Mouse (Mus musculus) stomach, embryonic 16.5 days (tissue): ENCODE results near the gene Sash1. TPM values are rescaled to one million over a fixed set of nuclear protein-coding genes. Genes with fewer than 3 reads are reported as not detected.
A peak's percentile ranks its signal among the peaks of the same experiment; 100 is the strongest.

Experiments used
- ATAC-seq: fragments of 200-750 bp; cut with Nextera tagmentation; 2 replicates; pipeline ENCODE4 v1.8.0; 2017; ENCODE audit warnings: moderate number of reproducible peaks, moderate TSS enrichment; ENCODE audit not compliant: insufficient read depth, low FRiP score
- H3K27ac ChIP-seq: fragments of 300-500 bp; sonication (generic); 2 replicates; pipeline ENCODE4 v1.5.1; 2014; ENCODE audit warnings: low read length
- H3K27me3 ChIP-seq: fragments of 300-500 bp; sonication (generic); 2 replicates; pipeline ENCODE4 v1.6.1; 2014; ENCODE audit warnings: low read length, control low read depth, mixed read lengths; ENCODE audit not compliant: control insufficient read depth, insufficient read depth
- H3K36me3 ChIP-seq: fragments of 300-500 bp; sonication (generic); 2 replicates; pipeline ENCODE4 v1.6.1; 2014; ENCODE audit warnings: low read length; ENCODE audit not compliant: control insufficient read depth, insufficient read depth
- H3K4me1 ChIP-seq: fragments of 300-500 bp; sonication (generic); 2 replicates; pipeline ENCODE4 v1.6.1; 2014; ENCODE audit warnings: low read length, control low read depth, mixed read lengths; ENCODE audit not compliant: control insufficient read depth, insufficient read depth
- H3K4me2 ChIP-seq: fragments of 300-500 bp; sonication (generic); 2 replicates; pipeline ENCODE4 v1.6.1; 2014; ENCODE audit warnings: low read depth, low read length, mixed read lengths
- H3K4me3 ChIP-seq: fragments of 300-500 bp; sonication (generic); replicated peaks from 2 replicates; pipeline ENCODE4 v1.5.1; 2014; ENCODE audit warnings: mild to moderate bottlenecking, low read length
- H3K9ac ChIP-seq: fragments of 300-500 bp; sonication (generic); 2 replicates; pipeline ENCODE4 v1.6.1; 2014; ENCODE audit warnings: low read length
- H3K9me3 ChIP-seq: fragments of 300-500 bp; sonication (generic); replicated peaks from 2 replicates; pipeline ENCODE4 v1.6.1; 2016; ENCODE audit warnings: low read length, control low read depth; ENCODE audit not compliant: control insufficient read depth
- WGBS: fragments of 180-500 bp; shearing (Covaris S2); extraction: QIAGEN DNeasy Blood & Tissue Kit; methylation state at CpG from one replicate; pipeline ENCODE4 v1.1.7; 2014; 5-methylcytosine and 5-hydroxymethylcytosine counted together
- polyA plus RNA-seq: library from polyadenylated mRNA; unstranded; fragments of >200 nt; fragmentation: Nextera tagmentation; extraction: Ambion mirVana; gene quantifications from 2 replicates; pipeline ENCODE4 v1.2.1, GENCODE M21; 2015

Sash1 gene
- polyA plus RNA-seq, 1 experiment from 2014 or later = 2.9 TPM

DNA sequence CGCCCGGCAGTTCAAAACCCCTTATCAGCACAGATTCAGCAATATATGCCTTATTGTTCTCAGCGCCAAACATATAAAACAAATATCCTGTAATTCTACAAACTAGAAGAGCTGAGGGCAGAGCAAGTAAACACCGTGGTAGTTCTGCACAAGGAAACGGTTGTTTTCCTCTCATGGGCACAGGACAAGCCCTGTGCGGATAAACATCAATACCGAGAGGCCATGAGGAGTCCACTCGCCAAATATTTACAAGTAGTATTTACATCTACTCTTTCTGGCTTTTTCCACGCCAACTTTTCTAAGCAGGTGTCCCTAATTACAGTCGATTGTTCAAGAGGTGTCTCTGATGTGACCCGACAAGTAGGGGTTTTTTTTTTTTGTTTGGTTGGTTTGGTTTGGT, 669 bp downstream of the Sash1 start:
- Histone ChIP-seq H3K4me1 (peaks cover 15% of the 10 kb centered on the region), H3K9ac (peak overlapping the region; percentile 90), H3K4me3 (peak overlapping the region; percentile 85), H3K4me2 (peak overlapping the region; percentile 77), H3K9me3 (no peaks in the 10 kb centered on the region), H3K27ac (peak overlapping the region; percentile 93), H3K36me3 (no peaks in the 10 kb centered on the region), H3K27me3 (no peaks in the 10 kb centered on the region)
- WGBS = 3% methylated on average over 11 of the region's 11 CpGs
- no peak for ATAC-seq

- WGBS = 42% methylated on average over 5 of the region's 5 CpGs
- no peak for ATAC-seq
- H3K4me1 ChIP-seq = peaks cover 15% of the 10 kb centered on the region
- H3K27ac ChIP-seq = no peak overlapping the region
- H3K4me2 ChIP-seq = peak overlapping the region; percentile 77
- H3K9ac ChIP-seq = no peak overlapping the region
- no peaks in the 10 kb centered on the region for H3K36me3 ChIP-seq
- H3K9me3 ChIP-seq = no peaks in the 10 kb centered on the region
- H3K4me3 ChIP-seq = peak overlapping the region; percentile 85
- H3K27me3 ChIP-seq = no peaks in the 10 kb centered on the region
Observed at GRCm38 (mm10) chr10:8884565-8884964, 1.3 kb downstream of the Sash1 start.

GRCm38 (mm10) chr10:8883686-8884085, 2.2 kb downstream of the Sash1 start:
- peak overlapping the region; percentile 8 for H3K4me3 ChIP-seq
- H3K36me3 ChIP-seq = no peaks in the 10 kb centered on the region
- H3K4me2 ChIP-seq = peak overlapping the region; percentile 77
- 19% methylated on average over 4 of the region's 4 CpGs for WGBS
- peaks cover 21% of the 10 kb centered on the region for H3K4me1 ChIP-seq
- no peaks in the 10 kb centered on the region for H3K27me3 ChIP-seq
- no peak for ATAC-seq
- no peaks in the 10 kb centered on the region for H3K9me3 ChIP-seq
- peak overlapping the region; percentile 39; the same call in 1 of the 2 replicates for H3K9ac ChIP-seq
- H3K27ac ChIP-seq = no peak overlapping the region

- no peaks in the 10 kb centered on the region for H3K36me3 ChIP-seq
- no peak for ATAC-seq
- H3K27ac ChIP-seq = no peak overlapping the region
- peaks cover 21% of the 10 kb centered on the region for H3K4me1 ChIP-seq
- no peaks in the 10 kb centered on the region for H3K9me3 ChIP-seq
- no peak overlapping the region for H3K9ac ChIP-seq
- H3K4me3 ChIP-seq = no peak overlapping the region
- 50% methylated on average over 2 of the region's 2 CpGs for WGBS
- H3K4me2 ChIP-seq = no peak overlapping the region
- H3K27me3 ChIP-seq = no peaks in the 10 kb centered on the region
Observed at GRCm38 (mm10) chr10:8881736-8882135, 4.1 kb downstream of the Sash1 start.

DNA sequence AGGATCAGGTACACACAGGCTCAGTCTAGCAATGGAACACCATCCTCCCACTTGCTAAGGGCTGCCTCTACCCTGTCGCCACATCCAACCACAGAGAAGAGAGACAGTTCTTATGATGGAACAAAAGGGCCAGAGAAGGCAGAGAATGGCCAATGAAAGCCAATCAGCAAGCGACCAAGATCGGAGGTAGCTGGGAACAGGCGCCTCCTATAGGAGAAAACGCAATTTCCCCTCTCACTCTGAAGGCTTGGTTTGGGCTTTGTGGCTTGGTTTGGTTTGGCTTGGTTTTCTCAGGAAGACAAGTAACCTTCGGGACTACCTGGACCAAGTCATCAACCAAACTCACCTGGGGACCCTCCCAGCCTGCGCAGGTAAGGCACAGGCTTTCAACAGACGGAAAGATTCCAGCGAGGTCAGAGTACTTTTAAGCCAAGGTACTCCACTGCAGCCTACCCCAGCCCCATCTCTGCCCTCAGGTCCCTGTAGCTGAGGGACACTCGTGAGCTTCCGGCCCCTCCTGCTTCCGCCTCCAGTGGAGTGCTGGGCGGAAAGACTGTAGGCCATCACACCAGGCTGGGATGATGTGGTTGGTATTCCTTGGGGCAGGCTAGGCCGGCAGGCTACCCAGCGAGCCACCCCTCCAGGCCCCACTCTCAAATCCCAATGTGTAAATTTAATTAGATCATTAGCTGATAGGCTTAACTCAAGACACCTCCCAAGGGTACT, 4.8 kb downstream of the Sash1 start:
- no peak overlapping the region for H3K4me2 ChIP-seq
- H3K9ac ChIP-seq = no peak overlapping the region
- peaks cover 21% of the 10 kb centered on the region for H3K4me1 ChIP-seq
- H3K4me3 ChIP-seq = no peak overlapping the region
- ATAC-seq = no peak
- H3K27ac ChIP-seq = no peak overlapping the region
- H3K9me3 ChIP-seq = no peaks in the 10 kb centered on the region
- WGBS = 74% methylated on average over 15 of the region's 15 CpGs
- H3K27me3 ChIP-seq = no peaks in the 10 kb centered on the region
- H3K36me3 ChIP-seq = no peaks in the 10 kb centered on the region

DNA sequence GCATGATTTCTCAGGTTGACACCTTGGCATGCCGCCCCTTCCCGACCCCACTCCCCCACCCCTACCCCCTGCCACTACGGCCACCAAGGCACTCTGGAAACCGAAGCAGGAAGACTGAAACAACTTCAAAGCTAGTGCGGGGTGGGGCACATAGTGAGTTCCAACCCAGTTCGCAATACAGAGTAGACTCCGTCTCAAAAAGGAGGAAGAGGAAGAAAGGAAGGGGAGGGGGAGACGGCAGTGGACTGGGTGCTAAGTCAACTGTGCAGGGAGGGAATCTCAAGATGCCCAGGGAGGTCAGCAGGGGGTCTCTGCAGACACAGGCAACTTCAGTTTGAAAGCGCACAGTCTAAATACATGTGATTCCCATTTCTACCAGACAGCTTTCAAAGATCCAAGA, 7.0 kb downstream of the Sash1 start:
- Histone ChIP-seq H3K27ac (no peak overlapping the region), H3K27me3 (no peaks in the 10 kb centered on the region), H3K9ac (no peak overlapping the region; the same call in 1 of the 2 replicates), H3K4me2 (peak overlapping the region; percentile 43), H3K9me3 (no peaks in the 10 kb centered on the region), H3K36me3 (no peaks in the 10 kb centered on the region), H3K4me3 (peak overlapping the region; percentile 8), H3K4me1 (peaks cover 15% of the 10 kb centered on the region)
- ATAC-seq = no peak; the same call in 1 of the 2 replicates
- WGBS = 33% methylated on average over 9 of the region's 9 CpGs

- Histone ChIP-seq H3K9me3 (no peaks in the 10 kb centered on the region), H3K9ac (no peak overlapping the region; the same call in 1 of the 2 replicates), H3K4me2 (peak overlapping the region; percentile 43), H3K27ac (no peak overlapping the region), H3K4me1 (peaks cover 14% of the 10 kb centered on the region), H3K4me3 (peak overlapping the region; percentile 8; the same call in 1 of the 2 replicates), H3K27me3 (no peaks in the 10 kb centered on the region), H3K36me3 (no peaks in the 10 kb centered on the region)
- no peak for ATAC-seq
- WGBS = 74% methylated on average over 13 of the region's 13 CpGs
Observed at GRCm38 (mm10) chr10:8878381-8878780, 7.5 kb downstream of the Sash1 start.

GRCm38 (mm10) chr10:8873631-8874370, 12.1 kb downstream of the Sash1 start:
- no peaks in the 10 kb centered on the region for H3K9me3 ChIP-seq
- H3K4me2 ChIP-seq = no peak overlapping the region
- ATAC-seq = no peak
- H3K9ac ChIP-seq = no peak overlapping the region
- H3K27me3 ChIP-seq = no peaks in the 10 kb centered on the region
- H3K4me3 ChIP-seq = no peak overlapping the region
- H3K27ac ChIP-seq = 0 out of 2 replicates have a peak overlapping the region, but pooled peaks have one; percentile 27
- peaks cover 6% of the 10 kb centered on the region for H3K4me1 ChIP-seq
- 54% methylated on average over 7 of the region's 7 CpGs for WGBS
- H3K36me3 ChIP-seq = no peaks in the 10 kb centered on the region

GRCm38 (mm10) chr10:8872788-8873187, 13.1 kb downstream of the Sash1 start:
- Histone ChIP-seq H3K9me3 (no peaks in the 10 kb centered on the region), H3K36me3 (no peaks in the 10 kb centered on the region), H3K4me2 (no peak overlapping the region), H3K27ac (no peak overlapping the region), H3K27me3 (no peaks in the 10 kb centered on the region), H3K9ac (no peak overlapping the region), H3K4me3 (no peak overlapping the region), H3K4me1 (peaks cover 6% of the 10 kb centered on the region; the same call in 1 of the 2 replicates)
- no peak for ATAC-seq
- WGBS = 91% methylated on average over 3 of the region's 3 CpGs
